Mouse (Mus musculus): ENCODE results near the gene Pak7.
"Not testable (repeated sequence)": the region's sequence is repeated elsewhere in the genome, so short reads cannot be mapped to it uniquely, and the experiment has no call there.

Gene Pak7

DNA sequence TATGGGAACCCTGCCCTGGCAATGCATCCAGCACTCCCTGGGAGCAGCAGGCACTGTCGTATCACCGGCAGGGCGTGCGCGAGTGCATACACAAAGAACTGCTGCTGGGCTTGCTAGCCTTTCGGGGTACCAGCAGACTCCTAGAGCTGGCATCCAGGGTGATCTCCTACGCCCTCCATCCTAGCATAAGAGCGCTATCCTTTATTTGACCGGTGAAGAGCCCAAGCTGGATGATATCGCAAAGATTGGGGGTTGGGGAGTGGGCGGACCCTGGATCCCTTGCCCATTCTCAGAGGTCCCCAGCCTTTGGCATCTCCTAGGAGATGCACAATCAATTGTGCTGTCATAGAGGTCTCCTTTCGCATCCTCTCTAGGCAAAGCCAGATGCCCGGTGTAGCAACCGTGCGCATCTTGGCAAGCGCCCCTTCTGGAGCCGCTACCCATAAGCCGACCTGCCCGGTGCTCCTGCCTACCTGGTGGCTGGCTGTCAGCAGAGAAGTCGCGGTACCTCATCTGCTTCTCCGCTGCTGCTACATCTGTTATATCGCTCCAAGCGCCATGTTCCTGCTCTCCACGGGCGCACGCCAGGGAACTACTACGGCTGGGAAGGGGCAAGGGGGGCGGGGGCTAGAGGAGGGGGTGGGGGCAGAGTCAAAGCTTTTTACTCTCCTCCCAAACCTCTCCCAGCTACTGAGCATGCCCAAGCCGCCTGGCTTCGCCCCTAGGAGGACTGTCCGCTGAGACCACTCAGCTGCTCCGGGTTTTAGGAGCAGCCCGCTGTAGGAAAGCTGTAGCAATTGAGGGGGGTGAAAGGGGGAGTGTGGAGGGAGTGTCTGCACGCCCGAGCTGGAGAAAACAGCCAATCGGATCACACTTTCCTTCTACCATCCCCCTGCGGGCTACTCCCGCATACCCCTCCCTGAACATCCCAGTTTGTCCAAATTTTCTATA is at the start of gene Pak7:
Pak7 (minus strand) TSS at position 787 of the 951 bp plus-strand sequence.
- DNase-seq (ENCODE audit: low spot score in 2 of 2), result peak; percentile 53 to 54

DNA sequence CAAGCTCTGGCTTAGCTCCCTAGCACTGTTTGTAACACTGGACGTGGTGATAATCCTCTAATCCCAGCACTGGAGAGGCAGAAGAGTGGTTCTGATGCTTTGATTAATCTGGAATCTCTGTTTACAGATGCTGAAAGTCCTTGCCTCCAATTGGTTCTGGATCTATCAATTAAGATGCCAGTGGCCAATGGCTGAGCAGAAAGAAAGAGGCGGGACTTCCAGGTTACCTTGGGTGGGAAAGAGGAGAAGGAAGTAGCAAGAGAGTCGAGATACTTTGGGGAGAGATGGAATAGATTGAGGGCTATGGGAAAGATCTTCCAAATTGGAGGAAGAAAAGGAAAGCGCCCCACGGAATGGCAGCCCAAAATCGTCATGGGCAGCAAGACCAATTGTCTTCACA is 37.8 kb upstream of the Pak7 start:
- DNase-seq (ENCODE audit: low spot score in 2 of 2), result no peak

GRCm38 (mm10) chr2:136419543-136419942 is 31.8 kb upstream of the Pak7 start:
- DNase-seq (ENCODE audit: low spot score in 2 of 2), result no peak

DNA sequence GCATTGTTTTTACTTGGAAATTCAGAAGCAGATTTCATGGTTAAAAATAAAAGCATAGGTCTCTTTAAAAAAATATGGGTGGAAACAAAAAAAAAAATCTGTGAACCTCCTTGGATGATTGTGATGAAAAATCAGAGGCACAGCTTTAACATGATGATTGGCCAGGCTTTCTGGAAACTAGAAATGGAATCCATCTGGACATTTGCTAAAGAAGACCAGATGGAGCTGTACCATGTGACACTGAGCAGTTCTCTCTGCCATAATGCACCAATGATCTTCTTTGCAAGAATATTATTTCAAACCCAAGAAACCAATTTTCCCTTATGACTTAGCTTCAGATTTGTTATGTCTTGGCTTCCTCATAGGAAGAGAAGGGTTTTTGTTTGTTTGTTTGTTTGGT is 28.6 kb upstream of the Pak7 start:
- DNase-seq (ENCODE audit: low spot score in 2 of 2), result no peak

DNA sequence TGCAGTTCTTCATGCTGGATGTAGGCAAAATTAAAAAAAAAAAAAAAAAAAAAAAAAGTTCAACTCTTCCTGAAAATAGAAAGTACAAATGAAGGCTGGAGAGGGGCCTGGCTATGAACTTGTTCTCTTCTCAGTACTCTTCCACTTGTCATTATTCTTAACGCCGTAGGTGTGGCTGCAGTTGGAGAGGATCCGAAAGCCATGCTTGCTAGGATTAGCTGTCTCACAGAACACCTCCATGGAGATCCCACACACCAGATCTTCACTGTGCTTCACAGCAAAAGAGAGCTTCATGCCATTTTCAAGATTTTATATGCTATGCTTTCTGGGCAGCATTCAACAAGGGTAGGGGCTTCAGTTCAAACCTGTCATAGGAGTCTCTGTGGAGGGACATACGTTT is 14.8 kb upstream of the Pak7 start:
- DNase-seq (ENCODE audit: low spot score in 2 of 2), result no peak

DNA sequence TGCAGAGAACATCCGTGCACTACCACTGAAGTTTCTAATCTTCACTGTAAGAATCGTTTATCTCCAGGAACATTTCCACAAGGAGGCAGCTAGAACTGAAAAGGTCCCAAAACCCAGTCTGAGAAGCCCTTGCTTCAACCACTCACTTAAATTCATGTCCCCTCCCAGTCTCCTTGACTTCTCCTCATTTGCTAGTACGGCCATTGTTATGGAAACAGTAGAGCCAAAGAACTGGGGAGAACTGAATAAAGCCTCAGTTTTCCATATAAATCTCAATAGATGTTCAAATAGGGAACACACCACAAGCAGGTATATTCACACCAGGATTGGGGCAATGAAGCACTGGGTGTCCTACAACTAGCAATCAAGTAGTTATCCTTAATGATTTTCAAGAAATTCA is 12.4 kb downstream of the Pak7 start:
- DNase-seq (ENCODE audit: low spot score in 2 of 2), result no peak

DNA sequence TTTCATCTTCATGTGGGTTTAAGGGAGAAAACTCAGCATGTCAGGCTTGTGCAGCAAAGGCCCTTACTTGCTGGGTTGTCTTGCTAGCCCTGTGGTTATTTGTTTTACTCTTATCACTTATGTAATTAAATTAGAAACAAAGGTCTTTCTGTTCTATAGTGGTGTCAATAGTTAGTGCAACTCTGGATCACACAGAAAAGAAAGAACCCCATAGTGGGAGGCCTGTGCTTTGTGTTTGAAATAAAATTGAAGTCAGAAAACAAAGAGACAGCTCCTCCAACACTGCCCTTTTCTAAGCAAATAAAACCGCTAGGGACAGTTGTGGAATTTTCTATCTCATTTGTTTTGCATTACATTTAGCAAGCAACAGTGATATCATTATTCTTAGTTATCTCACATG is 15.4 kb downstream of the Pak7 start:
- no peak for DNase-seq (ENCODE audit: low spot score in 2 of 2)

- DNase-seq (ENCODE audit: low spot score in 2 of 2), result no peak
These were observed 36.2 kb downstream of the Pak7 start for GRCm38 (mm10) chr2:136351393-136352096.

GRCm38 (mm10) chr2:136350459-136350858 is 37.3 kb downstream of the Pak7 start:
- no peak for DNase-seq (ENCODE audit: low spot score in 2 of 2)

DNA sequence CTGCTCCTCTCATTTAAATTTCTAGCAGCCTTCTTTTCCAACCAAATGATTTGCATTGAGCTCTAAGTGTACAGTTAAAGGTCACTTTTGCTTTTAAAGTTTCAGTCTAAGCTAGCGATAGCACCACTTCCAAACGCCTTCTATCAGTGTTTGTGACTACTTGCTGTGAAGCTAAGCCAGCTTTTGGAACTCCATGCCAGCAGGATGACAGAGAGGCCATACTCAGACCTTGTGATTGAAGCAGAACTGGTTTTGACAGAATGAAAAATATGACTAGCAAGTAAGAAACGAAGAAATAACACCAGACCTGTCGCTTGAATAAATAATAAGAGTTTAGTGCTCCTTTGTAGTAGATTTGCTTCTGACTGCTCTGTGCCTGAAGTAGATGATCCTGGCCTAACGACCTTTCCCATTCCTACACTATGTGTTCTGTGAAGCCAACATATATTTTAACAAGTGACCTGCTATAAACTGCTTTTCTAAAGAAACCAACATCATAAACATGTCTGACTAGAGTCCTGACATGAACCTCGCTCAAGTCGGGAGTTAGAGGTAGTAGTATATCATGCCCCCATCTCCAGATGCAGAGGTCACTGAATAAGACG is 38.0 kb downstream of the Pak7 start:
- no peak for DNase-seq (ENCODE audit: low spot score in 2 of 2)

GRCm38 (mm10) chr2:136344240-136344780 is 43.5 kb downstream of the Pak7 start:
- not testable (repeated sequence) for DNase-seq (ENCODE audit: low spot score in 2 of 2)

DNA sequence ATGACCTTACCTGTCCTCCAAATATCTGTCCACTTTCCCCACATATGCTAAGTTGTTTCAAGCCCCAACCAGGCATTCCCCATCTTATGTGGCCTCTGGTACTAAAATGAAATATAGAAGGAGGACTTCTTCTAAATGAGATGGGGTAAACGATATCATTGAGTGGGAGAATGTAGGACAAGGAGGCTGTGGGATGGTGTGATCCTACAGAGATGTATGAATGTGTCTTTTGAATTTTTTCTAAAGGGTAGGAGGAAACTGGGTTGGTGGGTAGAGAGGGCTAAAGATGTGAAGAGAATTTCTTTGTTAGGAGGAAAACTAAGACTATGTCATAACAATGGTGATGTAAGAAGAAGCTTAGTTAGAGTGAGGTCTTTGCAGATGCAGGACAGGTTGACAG is 57.8 kb downstream of the Pak7 start:
- DNase-seq (ENCODE audit: low spot score in 2 of 2), result no peak

GRCm38 (mm10) chr2:136325646-136326045 is 62.1 kb downstream of the Pak7 start:
- DNase-seq (ENCODE audit: low spot score in 2 of 2), result no peak

GRCm38 (mm10) chr2:136309313-136309712 is 78.5 kb downstream of the Pak7 start:
- DNase-seq (ENCODE audit: low spot score in 2 of 2), result no peak

DNA sequence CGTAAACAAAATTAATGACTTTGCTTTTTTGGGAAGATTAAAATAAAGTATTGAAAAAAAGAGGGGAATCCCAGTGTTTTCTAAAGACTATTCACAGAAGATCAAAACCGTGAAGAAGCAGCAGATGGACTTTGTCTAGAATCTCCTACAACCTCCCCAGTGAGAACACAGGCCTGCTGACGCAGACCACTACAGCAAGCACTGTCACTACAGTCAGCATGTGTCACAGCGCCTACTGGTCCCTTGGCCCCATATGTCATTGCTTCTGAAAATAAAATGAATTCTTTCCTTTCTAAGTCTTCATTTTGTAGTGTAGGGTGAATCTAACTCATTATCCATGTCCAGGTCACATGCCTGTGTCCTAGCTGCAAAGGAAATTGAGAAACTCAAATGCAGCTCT is 79.0 kb downstream of the Pak7 start:
- DNase-seq (ENCODE audit: low spot score in 2 of 2), result no peak

GRCm38 (mm10) chr2:136302201-136302600 is 85.6 kb downstream of the Pak7 start:
- no peak for DNase-seq (ENCODE audit: low spot score in 2 of 2)

GRCm38 (mm10) chr2:136301406-136301805 is 86.4 kb downstream of the Pak7 start:
- DNase-seq (ENCODE audit: low spot score in 2 of 2), result no peak

DNA sequence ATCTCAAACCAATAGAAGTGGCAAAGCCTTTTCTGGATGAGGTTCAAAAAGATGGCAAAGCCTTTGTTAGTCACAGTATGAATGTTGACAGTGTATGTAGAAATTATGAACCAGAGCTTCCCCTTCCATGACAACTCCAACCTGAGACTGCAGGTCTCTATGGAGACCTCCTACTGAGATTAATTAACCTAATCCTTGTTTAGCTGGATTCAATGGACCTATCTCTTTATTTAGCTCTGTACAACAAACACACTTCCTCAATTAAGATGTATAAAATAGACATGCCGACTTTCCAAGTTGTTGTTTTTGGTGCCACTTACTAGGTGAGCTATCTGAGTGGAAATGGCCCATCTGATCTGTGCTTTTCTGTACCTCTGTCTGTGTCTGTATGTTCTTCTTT is 90.4 kb downstream of the Pak7 start:
- no peak for DNase-seq (ENCODE audit: low spot score in 2 of 2)

GRCm38 (mm10) chr2:136282043-136282442 is 105.7 kb downstream of the Pak7 start:
- DNase-seq (ENCODE audit: low spot score in 2 of 2), result no peak

DNA sequence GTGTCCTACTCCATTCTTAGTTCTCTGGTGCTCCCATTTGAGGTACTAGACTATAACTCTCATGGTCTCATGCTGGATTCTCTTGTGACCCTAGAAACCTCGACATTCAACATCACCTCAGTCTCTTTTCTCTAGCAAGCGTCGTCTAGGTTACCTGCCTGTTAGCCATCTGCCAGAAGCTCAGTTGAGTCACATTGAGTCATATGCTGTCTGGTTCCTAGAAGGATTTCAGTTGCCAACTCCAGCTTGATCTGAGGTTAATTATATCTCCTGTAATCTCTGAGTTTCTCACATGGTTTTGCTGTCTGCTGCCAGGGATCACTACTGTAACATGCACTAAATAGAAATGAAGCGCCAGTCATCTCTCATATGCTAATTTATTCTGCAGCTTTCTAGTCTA is 145.8 kb downstream of the Pak7 start:
- DNase-seq (ENCODE audit: low spot score in 2 of 2), result not testable (repeated sequence)

GRCm38 (mm10) chr2:136231228-136231627 is 156.5 kb downstream of the Pak7 start:
- DNase-seq (ENCODE audit: low spot score in 2 of 2), result no peak

GRCm38 (mm10) chr2:136204034-136204433 is 183.7 kb downstream of the Pak7 start:
- DNase-seq (ENCODE audit: low spot score in 2 of 2), result no peak

Data from frontal cortex, postnatal 25 days (tissue).